Mouse (Mus musculus): ENCODE results near the gene Cyp11a1. TPM values are rescaled to one million over a fixed set of nuclear protein-coding genes. Genes with fewer than 3 reads are reported as not detected.

Cyp11a1 gene
- polyA plus RNA-seq, 1 experiment from 2014 or later = 0.38 TPM

DNA sequence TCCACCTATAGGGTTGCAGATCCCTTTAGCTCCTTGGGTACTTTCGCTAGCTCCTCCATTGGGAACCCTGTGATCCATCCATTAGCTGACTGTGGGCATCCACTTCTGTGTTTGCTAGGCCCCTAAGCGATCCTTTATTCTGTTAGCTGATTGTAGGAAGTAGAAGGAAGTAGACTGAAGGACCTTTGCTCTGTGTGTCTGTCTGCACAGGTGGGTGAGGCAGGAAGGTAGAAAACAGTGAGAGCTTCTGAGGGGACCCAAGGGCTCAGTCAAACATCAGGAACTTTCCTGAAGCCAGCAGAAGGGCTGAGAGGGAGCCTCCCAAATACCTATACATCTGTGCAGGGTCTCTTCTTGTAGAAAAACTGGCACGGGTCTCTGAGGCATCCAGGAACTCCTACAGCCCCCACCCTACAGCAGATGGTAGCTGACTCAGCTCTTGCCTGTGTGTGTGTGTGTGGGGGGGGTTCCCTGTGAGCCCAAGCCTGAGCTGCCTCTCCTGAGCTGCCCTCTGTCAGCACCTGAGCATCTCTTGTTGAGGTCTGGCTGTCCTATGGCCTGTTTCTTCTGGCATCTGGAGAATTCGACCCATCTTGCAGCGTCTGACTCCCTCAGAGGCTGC is 30.9 kb upstream of the Cyp11a1 start:
- H3K4me3 ChIP-seq (replicated peaks) = no peak overlapping the region
- no peak overlapping the region for H3K4me2 ChIP-seq (replicated peaks)
- 92% methylated on average over 5 of the region's 5 CpGs for WGBS
- H3K9me3 ChIP-seq = no peaks in the 10 kb centered on the region
- ATAC-seq = no peak
- no peaks in the 10 kb centered on the region for H3K27me3 ChIP-seq
- H3K4me1 ChIP-seq (replicated peaks) = no peaks in the 10 kb centered on the region
- H3K9ac ChIP-seq (replicated peaks) = no peak overlapping the region
- no peak overlapping the region for H3K27ac ChIP-seq
- no peaks in the 10 kb centered on the region for H3K36me3 ChIP-seq

DNA sequence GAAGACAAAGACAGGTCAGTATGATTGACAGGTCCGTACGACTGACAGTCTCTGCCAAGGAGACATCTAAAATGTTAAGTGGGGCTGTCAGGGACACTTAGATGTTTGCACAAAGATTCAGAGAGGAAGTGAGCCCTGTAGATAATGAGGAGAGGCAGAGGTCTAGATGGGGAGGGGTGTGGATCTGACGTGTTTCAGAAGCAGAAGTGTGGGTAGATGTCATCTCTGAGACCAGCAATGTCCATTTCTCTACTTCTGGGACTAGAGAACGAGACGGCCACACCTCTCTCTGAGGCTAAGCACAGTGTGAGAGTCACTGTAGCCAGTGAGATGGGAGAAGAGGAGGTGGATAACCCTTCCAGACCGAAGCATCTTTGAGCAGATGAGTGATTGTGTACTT is 28.2 kb upstream of the Cyp11a1 start:
- Histone ChIP-seq H3K9ac (replicated peaks) (no peak overlapping the region), H3K4me2 (replicated peaks) (no peak overlapping the region), H3K27me3 (no peaks in the 10 kb centered on the region), H3K4me3 (replicated peaks) (no peak overlapping the region), H3K4me1 (replicated peaks) (no peaks in the 10 kb centered on the region), H3K9me3 (no peaks in the 10 kb centered on the region), H3K27ac (no peak overlapping the region), H3K36me3 (no peaks in the 10 kb centered on the region)
- ATAC-seq = no peak
- 88% methylated on average over 6 of the region's 6 CpGs for WGBS

DNA sequence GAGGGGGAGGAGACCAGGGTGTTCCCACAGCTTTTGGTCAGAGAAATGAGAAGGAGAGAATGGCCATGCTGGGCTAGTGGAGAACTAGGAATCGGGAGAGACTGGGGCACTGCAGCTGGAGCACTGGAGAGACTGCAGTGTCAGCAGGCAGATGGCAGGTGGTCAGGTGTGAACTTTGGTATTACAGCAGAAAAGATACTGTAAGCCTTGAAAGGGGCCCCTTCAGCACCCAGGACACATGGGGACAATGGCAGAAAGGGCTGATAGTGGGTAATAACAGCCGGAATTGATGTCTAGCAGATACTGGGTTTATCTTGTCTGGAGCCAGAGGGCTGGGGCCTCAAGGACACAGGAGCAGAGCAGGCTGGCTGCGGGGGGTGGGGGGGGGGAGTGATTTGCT is 27.4 kb upstream of the Cyp11a1 start:
- no peaks in the 10 kb centered on the region for H3K9me3 ChIP-seq
- H3K4me2 ChIP-seq (replicated peaks) = no peak overlapping the region
- no peak overlapping the region for H3K27ac ChIP-seq
- no peak overlapping the region for H3K9ac ChIP-seq (replicated peaks)
- WGBS = 85% methylated on average over 3 of the region's 3 CpGs
- H3K4me1 ChIP-seq (replicated peaks) = no peaks in the 10 kb centered on the region
- H3K4me3 ChIP-seq (replicated peaks) = no peak overlapping the region
- H3K36me3 ChIP-seq = no peaks in the 10 kb centered on the region
- no peaks in the 10 kb centered on the region for H3K27me3 ChIP-seq
- no peak for ATAC-seq

DNA sequence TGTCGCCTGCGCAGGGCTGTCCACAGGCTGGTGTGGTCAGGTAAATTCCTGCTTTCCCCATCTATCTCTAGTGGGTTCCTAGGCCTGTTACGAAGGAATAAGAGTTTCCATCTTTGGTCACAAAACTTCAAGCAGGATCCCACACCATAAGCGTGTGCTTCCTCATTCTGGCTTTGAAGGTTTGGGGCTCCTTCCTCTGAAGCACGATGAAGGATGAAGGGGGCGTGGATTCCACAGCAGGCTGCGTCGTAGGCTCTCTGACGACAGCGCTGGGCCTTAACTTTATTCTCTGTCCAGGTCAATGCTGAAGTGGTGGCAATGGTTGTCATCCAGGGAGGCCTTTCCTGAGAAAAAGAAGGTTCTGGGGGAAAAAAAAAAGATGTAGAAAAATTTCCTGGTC is 25.6 kb upstream of the Cyp11a1 start:
- no peaks in the 10 kb centered on the region for H3K36me3 ChIP-seq
- no peak for ATAC-seq
- H3K4me2 ChIP-seq (replicated peaks) = no peak overlapping the region
- no peak overlapping the region for H3K4me3 ChIP-seq (replicated peaks)
- H3K4me1 ChIP-seq (replicated peaks) = no peaks in the 10 kb centered on the region
- no peak overlapping the region for H3K9ac ChIP-seq (replicated peaks)
- WGBS = 89% methylated on average over 10 of the region's 10 CpGs
- H3K27me3 ChIP-seq = no peaks in the 10 kb centered on the region
- H3K9me3 ChIP-seq = no peaks in the 10 kb centered on the region
- H3K27ac ChIP-seq = no peak overlapping the region

DNA sequence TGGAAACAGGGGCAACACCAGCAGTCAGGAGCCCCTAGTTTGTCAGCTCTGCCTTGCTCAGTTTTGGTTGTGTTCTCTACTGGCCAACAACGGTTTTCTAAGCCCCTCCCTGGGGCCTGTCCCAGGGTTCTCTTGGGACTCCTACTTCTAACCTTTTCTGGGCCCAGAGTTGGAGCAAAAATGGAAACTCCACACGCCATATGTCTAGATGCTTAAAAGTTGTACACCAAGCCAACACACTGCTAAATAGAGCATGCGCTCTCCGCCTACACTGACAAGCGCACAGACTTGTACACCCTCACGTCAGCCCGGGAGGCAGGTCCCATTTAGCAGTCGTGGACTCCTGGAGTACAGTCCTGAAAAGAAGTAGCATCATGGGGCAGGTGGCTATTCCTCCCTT is 20.9 kb upstream of the Cyp11a1 start:
- Histone ChIP-seq H3K36me3 (no peaks in the 10 kb centered on the region), H3K4me2 (replicated peaks) (no peak overlapping the region), H3K9me3 (no peaks in the 10 kb centered on the region), H3K27me3 (no peaks in the 10 kb centered on the region; the same call in 1 of the 2 replicates), H3K9ac (replicated peaks) (no peak overlapping the region), H3K4me3 (replicated peaks) (no peak overlapping the region), H3K27ac (no peak overlapping the region), H3K4me1 (replicated peaks) (no peaks in the 10 kb centered on the region)
- ATAC-seq = no peak
- 94% methylated on average over 8 of the region's 8 CpGs for WGBS

- no peak overlapping the region for H3K9ac ChIP-seq (replicated peaks)
- 81% methylated on average over 7 of the region's 7 CpGs for WGBS
- H3K4me3 ChIP-seq (replicated peaks) = no peak overlapping the region
- no peaks in the 10 kb centered on the region; the same call in 1 of the 2 replicates for H3K27me3 ChIP-seq
- H3K27ac ChIP-seq = no peak overlapping the region
- no peaks in the 10 kb centered on the region for H3K36me3 ChIP-seq
- ATAC-seq = no peak
- no peak overlapping the region for H3K4me2 ChIP-seq (replicated peaks)
- no peaks in the 10 kb centered on the region for H3K4me1 ChIP-seq (replicated peaks)
- H3K9me3 ChIP-seq = no peaks in the 10 kb centered on the region
Measured at GRCm38 (mm10) chr9:57986293-57986692, 19.9 kb upstream of the Cyp11a1 start.

DNA sequence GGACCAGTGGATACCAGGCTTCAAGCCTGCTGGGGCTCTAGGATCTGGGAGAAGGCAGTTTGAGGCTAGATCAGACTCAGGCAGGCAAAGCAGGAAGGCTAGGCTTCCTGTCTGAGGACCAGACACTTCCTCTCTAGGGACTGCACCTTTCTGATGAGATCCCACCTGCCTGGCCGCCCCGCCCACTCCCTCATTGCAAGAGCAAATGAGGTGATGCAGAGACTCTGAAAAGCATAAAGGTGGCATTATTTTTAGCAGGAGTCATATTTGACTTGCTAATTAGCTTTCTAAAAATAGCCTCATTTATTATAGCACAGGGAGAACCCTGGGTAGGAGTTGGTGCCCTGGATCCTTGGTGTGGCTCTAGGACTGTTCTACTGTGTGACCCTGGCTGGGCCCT is 18.1 kb upstream of the Cyp11a1 start:
- Histone ChIP-seq H3K27me3 (no peaks in the 10 kb centered on the region; the same call in 1 of the 2 replicates), H3K9me3 (no peaks in the 10 kb centered on the region), H3K27ac (no peak overlapping the region), H3K4me1 (replicated peaks) (peaks cover 4% of the 10 kb centered on the region; the same call in 1 of the 2 replicates), H3K4me2 (replicated peaks) (no peak overlapping the region), H3K9ac (replicated peaks) (no peak overlapping the region; the same call in 1 of the 2 replicates), H3K36me3 (no peaks in the 10 kb centered on the region), H3K4me3 (replicated peaks) (no peak overlapping the region)
- ATAC-seq = no peak
- WGBS = 95% methylated on average over 2 of the region's 2 CpGs

DNA sequence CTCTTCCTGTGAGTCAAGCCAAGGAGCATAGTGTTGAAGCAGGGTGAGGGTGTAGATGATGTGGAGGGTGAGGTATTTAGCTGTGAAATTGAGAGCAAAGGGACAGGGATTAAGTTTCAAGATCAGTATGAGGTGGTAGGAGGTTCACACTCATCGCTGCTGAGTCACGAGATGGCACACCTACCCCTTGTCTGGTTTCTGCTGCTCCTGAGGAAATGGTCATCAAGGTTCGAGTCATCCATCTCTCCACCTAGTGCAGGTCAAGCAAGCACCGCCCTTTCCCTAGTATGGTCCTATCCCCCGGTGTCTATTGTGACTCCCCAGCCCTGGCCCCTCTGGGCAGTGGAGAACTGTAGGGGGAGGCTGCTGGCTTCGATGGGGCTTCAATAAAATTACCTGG is 16.9 kb upstream of the Cyp11a1 start:
- Histone ChIP-seq H3K4me1 (replicated peaks) (peaks cover 6% of the 10 kb centered on the region; the same call in 1 of the 2 replicates), H3K4me2 (replicated peaks) (no peak overlapping the region), H3K27me3 (no peaks in the 10 kb centered on the region; the same call in 1 of the 2 replicates), H3K9ac (replicated peaks) (no peak overlapping the region), H3K36me3 (no peaks in the 10 kb centered on the region), H3K27ac (no peak overlapping the region), H3K4me3 (replicated peaks) (no peak overlapping the region), H3K9me3 (no peaks in the 10 kb centered on the region)
- WGBS = 88% methylated on average over 6 of the region's 6 CpGs
- no peak for ATAC-seq

GRCm38 (mm10) chr9:57990438-57991110 is 15.6 kb upstream of the Cyp11a1 start:
- Histone ChIP-seq H3K36me3 (no peaks in the 10 kb centered on the region), H3K4me1 (replicated peaks) (peaks cover 6% of the 10 kb centered on the region; the same call in 1 of the 2 replicates), H3K9ac (replicated peaks) (no peak overlapping the region), H3K27me3 (no peaks in the 10 kb centered on the region; the same call in 1 of the 2 replicates), H3K27ac (no peak overlapping the region), H3K9me3 (no peaks in the 10 kb centered on the region), H3K4me2 (replicated peaks) (no peak overlapping the region), H3K4me3 (replicated peaks) (no peak overlapping the region)
- 45% methylated on average over 10 of the region's 10 CpGs for WGBS
- ATAC-seq = no peak

DNA sequence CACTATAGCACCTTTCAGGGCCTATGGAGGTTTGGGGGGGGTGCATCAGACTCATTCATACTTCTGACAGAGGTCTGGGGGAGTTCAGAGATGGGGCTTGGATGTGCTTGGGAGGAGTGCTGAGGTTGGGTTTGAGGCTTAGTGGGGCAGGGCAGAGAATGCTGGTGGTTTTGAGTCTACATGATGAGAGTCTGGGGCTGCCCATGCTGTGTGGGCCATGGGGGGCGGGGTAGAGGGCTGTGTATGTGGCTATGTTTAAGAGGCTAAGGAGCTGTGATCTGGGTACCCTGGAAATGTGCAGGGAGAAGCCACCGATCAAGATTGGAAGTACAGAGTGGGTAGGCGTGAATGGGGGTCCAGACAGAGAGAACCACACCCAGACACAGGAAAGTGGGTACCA is 14.2 kb upstream of the Cyp11a1 start:
- no peaks in the 10 kb centered on the region for H3K9me3 ChIP-seq
- no peak for ATAC-seq
- 83% methylated on average over 3 of the region's 3 CpGs for WGBS

DNA sequence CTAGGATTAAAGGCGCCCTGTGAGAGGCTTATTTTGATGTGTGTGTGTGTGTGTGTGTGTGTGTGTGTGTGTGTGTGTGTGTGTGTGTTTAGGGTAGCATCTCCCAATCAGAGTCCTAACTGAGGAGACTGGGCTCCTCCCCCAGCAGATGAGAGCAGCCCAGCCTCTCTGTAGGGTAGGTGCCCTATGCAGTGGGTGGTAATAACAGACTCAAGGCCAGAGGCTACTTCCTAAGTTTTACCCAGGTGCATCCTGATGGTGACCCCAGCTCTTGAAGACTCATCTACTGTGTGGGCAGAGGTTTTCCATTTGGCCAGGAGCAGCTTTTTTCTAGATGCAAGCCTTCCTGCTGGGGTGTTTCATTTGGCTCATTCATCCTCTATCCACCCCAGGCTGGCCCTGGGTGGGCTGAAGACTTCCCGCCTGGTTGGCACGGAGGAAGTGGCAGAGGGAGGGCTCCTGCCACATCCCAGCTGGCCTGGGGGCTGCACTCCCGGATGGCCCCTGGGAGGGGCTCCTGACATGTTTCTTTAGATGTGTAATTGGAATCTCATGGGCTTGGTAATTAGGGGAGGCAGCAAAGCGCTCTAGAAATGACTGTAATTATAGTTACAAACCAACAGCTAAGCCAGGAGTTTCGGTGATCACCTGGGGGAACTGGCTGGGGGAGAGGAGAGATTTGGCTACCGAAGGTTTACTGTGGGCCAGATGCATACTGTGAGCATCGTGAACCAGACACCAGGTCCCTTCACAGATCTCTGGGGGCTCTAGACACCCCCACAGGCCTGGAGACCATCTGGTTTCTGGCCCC is 13.2 kb upstream of the Cyp11a1 start:
- Histone ChIP-seq H3K4me2 (replicated peaks) (no peak overlapping the region), H3K27ac (no peak overlapping the region), H3K9me3 (no peaks in the 10 kb centered on the region), H3K4me3 (replicated peaks) (no peak overlapping the region), H3K4me1 (replicated peaks) (peaks cover 13% of the 10 kb centered on the region), H3K9ac (replicated peaks) (0 out of 2 replicates have a peak overlapping the region, but pooled peaks have one; percentile 14), H3K36me3 (no peaks in the 10 kb centered on the region), H3K27me3 (peaks cover 13% of the 10 kb centered on the region)
- ATAC-seq = no peak
- WGBS = 55% methylated on average over 8 of the region's 8 CpGs

More for the DNA sequence above, 14.2 kb upstream of the Cyp11a1 start:
- Histone ChIP-seq H3K36me3 (no peaks in the 10 kb centered on the region), H3K4me3 (replicated peaks) (no peak overlapping the region), H3K27me3 (peaks cover 12% of the 10 kb centered on the region), H3K4me1 (replicated peaks) (peaks cover 6% of the 10 kb centered on the region; the same call in 1 of the 2 replicates), H3K27ac (no peak overlapping the region), H3K9ac (replicated peaks) (no peak overlapping the region), H3K4me2 (replicated peaks) (no peak overlapping the region)

GRCm38 (mm10) chr9:57995282-57995681 is 10.9 kb upstream of the Cyp11a1 start:
- no peak overlapping the region for H3K9ac ChIP-seq (replicated peaks)
- H3K27me3 ChIP-seq = peaks cover 27% of the 10 kb centered on the region
- no peaks in the 10 kb centered on the region for H3K9me3 ChIP-seq
- peaks cover 15% of the 10 kb centered on the region for H3K4me1 ChIP-seq (replicated peaks)
- H3K4me2 ChIP-seq (replicated peaks) = no peak overlapping the region
- no peak overlapping the region for H3K4me3 ChIP-seq (replicated peaks)
- no peaks in the 10 kb centered on the region for H3K36me3 ChIP-seq
- ATAC-seq = no peak
- 33% methylated on average over 4 of the region's 4 CpGs for WGBS
- no peak overlapping the region for H3K27ac ChIP-seq
